Mouse (Mus musculus): ENCODE results near the gene Avpi1.

DNA sequence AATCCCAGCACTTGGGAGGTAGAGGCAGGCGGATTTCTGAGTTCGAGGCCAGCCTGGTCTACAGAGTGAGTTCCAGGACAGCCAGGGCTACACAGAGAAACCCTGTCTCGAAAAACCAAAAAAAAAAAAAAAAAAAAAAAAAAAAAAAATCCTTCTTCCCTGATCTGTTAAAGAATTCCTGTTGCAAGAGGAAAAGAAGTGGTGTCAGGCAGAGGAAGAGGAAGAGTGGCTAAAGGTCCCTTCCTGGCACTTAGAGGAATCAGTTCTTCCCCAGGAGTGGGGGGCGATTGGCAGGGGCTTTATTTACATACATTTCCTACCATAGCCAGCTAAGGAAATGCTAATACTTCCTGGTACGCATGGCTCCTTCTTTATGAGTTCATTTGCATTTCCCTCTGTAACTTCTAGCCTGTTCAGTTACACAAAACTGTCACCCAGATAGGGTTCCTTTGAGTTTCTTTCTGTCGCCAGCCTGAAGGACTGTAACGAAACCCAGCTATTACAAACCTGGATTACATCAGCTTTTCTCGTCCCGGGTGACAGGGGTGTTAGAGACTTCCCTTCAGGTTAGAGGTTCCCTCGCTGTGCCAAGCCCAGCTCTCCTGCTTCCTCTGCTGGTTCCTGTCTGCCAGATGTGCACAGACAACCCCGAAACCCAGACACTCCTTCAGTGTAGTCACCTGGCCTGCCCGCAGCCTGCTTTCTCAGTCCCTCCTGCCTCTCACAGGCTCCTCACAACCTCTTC is 28.8 kb upstream of the Avpi1 start:
- TF ChIP-seq CTCF (conservative IDR thresholded peaks at IDR 0.05; ENCODE audit: low read length) (no peak), POU5F1 (IDR thresholded peaks at IDR 0.05; ENCODE audit: borderline replicate concordance, low read length) (no peak)

Data from E14TG2a.4 (cell line).